ENCODE assay signal across 15 mouse cellular contexts in genomic region chr5:31771921-31772320, GRCm38 (mm10).
DNase-seq lines count a peak whose midpoint lies in the region.
"Had no signal": no experiment of that assay in that cellular context is flagged by ENCODE, and none has a peak within 500 bp of the region (broad histone marks: within the 10 kb centered on the region; RNA-seq: fewer than 3 reads in every experiment).

No protein-coding gene starts in this region.

- DNase-seq in adrenal gland, postnatal 36 days: peak; percentile 28 to 44
- no peak for DNase-seq in adrenal gland, postnatal 25 days
- peak; percentile 65 for DNase-seq in testis, postnatal 14 days (ENCODE audit: low spot score)
- DNase-seq in testis, postnatal 10 days (ENCODE audit: low spot score): no peak
- DNase-seq in skeletal muscle tissue, adult 2 months (ENCODE audit: low read depth, low spot score): peak; percentile 75
- DNase-seq in frontal cortex, postnatal 36 days (ENCODE audit: low spot score in 2 of 2): no peak
- DNase-seq: cerebellum, adult 11 months; cerebellum, adult 2 months; cerebellum, adult 9-11 months; cerebellum, postnatal 25 days; gastrocnemius, postnatal 36 days; heart, adult 2 months; heart, postnatal 14 days; heart, postnatal 4 days; kidney, adult 18-20 months had no signal

Comparison
In these comparisons a context has a peak if more than half of its experiments do, and no peak if none do; other contexts are left out.
1. DNase-seq: peak in adrenal gland, postnatal 36 days (2 of 2), testis, postnatal 14 days (single experiment) and skeletal muscle tissue, adult 2 months (single experiment); none in adrenal gland, postnatal 25 days (single experiment), testis, postnatal 10 days (single experiment) and frontal cortex, postnatal 36 days (0 of 2).